Mouse (Mus musculus): Measurements from ENCODE around the gene Liph. TPM values are rescaled to one million over a fixed set of nuclear protein-coding genes. Genes with fewer than 3 reads are reported as not detected.
"Not testable (repeated sequence)": the region's sequence is repeated elsewhere in the genome, so short reads cannot be mapped to it uniquely, and the experiment has no call there.

Gene Liph
- polyA plus RNA-seq, 1 experiment from 2014 or later: 0.48 TPM

GRCm38 (mm10) chr16:21996881-21997641 lies 1.6 kb upstream of the Liph start:
- H3K27ac ChIP-seq (ENCODE audit: low read depth): peak overlapping the region; percentile 49; the same call in 1 of the 2 replicates
- ATAC-seq: peak; percentile 82
- peaks cover 20% of the 10 kb centered on the region for H3K4me1 ChIP-seq (ENCODE audit: insufficient read depth)
- TF ChIP-seq CTCF (IDR thresholded peaks at IDR 0.05; ENCODE audit: low read depth): no peak
- TF ChIP-seq EP300 (IDR thresholded peaks at IDR 0.05; ENCODE audit: low read depth): peak; percentile 70
- H3K36me3 ChIP-seq (replicated peaks; ENCODE audit: insufficient read depth, low read length): no peaks in the 10 kb centered on the region
- no peaks in the 10 kb centered on the region for H3K27me3 ChIP-seq (ENCODE audit: insufficient read depth, low read length)
- WGBS (ENCODE audit: insufficient replicate concordance): 16% methylated on average over 5 of the region's 5 CpGs
- H3K9ac ChIP-seq (replicated peaks): peak overlapping the region; percentile 33; the same call in 1 of the 2 replicates
- peak; percentile 24 for DNase-seq
- no peak overlapping the region for H3K4me3 ChIP-seq (ENCODE audit: low read depth, low read length)
- no peaks in the 10 kb centered on the region for H3K9me3 ChIP-seq (ENCODE audit: low read length)
- peak overlapping the region; percentile 47 for H3K4me2 ChIP-seq (ENCODE audit: low read depth, low read length)

- DNase-seq (no peak), ATAC-seq (0 out of 2 replicates have a peak, but pooled peaks have one; percentile 14)
- Histone ChIP-seq H3K9me3 (ENCODE audit: low read length) (no peaks in the 10 kb centered on the region), H3K36me3 (replicated peaks; ENCODE audit: insufficient read depth, low read length) (no peaks in the 10 kb centered on the region), H3K4me3 (ENCODE audit: low read depth, low read length) (no peak overlapping the region), H3K27me3 (ENCODE audit: insufficient read depth, low read length) (no peaks in the 10 kb centered on the region), H3K4me1 (ENCODE audit: insufficient read depth) (peaks cover 20% of the 10 kb centered on the region), H3K9ac (replicated peaks) (peak overlapping the region; percentile 33; the same call in 1 of the 2 replicates), H3K27ac (ENCODE audit: low read depth) (peak overlapping the region; percentile 49; the same call in 1 of the 2 replicates), H3K4me2 (ENCODE audit: low read depth, low read length) (peak overlapping the region; percentile 47; the same call in 1 of the 2 replicates)
- TF ChIP-seq EP300 (IDR thresholded peaks at IDR 0.05; ENCODE audit: low read depth) (no peak), CTCF (IDR thresholded peaks at IDR 0.05; ENCODE audit: low read depth) (no peak)
- WGBS (ENCODE audit: insufficient replicate concordance): 35% methylated on average over 4 of the region's 4 CpGs
Observed at GRCm38 (mm10) chr16:21996402-21996801, 939 bp upstream of the Liph start.

DNA sequence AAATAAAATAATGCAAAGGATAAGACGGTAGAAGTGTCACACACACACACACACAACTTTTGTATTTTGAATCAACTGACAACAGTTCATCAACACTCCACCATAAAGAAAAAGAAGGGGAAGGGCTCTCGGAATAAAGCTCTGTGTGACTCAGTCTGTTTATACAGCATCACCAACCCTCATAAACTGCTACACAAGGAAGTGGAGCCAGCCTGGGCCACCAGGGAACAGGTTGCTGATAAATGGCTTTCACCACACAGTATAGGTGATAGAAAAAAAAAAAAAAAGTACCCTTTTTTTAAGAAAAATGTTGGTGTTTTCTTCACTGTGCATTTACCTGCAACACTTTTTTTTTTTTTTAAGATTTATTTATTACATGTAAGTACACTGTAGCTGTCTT lies 3.7 kb downstream of the Liph start:
- DNase-seq (no peak), ATAC-seq (no peak)
- Histone ChIP-seq H3K4me3 (ENCODE audit: low read depth, low read length) (no peak overlapping the region), H3K4me2 (ENCODE audit: low read depth, low read length) (no peak overlapping the region), H3K36me3 (replicated peaks; ENCODE audit: insufficient read depth, low read length) (no peaks in the 10 kb centered on the region), H3K4me1 (ENCODE audit: insufficient read depth) (peaks cover 12% of the 10 kb centered on the region), H3K27ac (ENCODE audit: low read depth) (no peak overlapping the region), H3K9me3 (ENCODE audit: low read length) (no peaks in the 10 kb centered on the region), H3K9ac (replicated peaks) (no peak overlapping the region), H3K27me3 (ENCODE audit: insufficient read depth, low read length) (no peaks in the 10 kb centered on the region)
- WGBS (ENCODE audit: insufficient replicate concordance): 86% methylated on average over 2 of the region's 2 CpGs
- TF ChIP-seq CTCF (IDR thresholded peaks at IDR 0.05; ENCODE audit: low read depth): no peak
- no peak for TF ChIP-seq EP300 (IDR thresholded peaks at IDR 0.05; ENCODE audit: low read depth)

DNA sequence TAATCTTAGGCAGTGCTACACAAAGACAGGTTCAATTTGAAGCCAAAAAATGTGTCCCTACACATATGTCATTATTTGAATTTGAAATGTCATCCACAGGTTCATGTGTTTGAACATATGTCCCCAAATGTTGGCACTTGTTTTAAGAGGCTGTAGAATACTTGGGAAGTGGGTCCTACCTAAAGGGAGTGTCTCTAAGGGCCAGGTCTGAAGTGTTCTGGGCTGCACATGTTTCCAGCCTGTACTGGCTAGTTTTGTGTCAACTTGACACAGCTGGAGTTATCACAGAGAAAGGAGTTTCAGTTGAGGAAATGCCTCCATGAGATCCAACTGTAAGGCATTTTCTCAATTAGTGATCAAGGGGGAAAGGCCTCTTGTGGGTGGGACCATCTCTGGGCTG lies 4.6 kb downstream of the Liph start:
- DNase-seq, ATAC-seq: not testable (repeated sequence)

GRCm38 (mm10) chr16:21987956-21988355 lies 7.5 kb downstream of the Liph start:
- TF ChIP-seq EP300 (IDR thresholded peaks at IDR 0.05; ENCODE audit: low read depth) (no peak), CTCF (IDR thresholded peaks at IDR 0.05; ENCODE audit: low read depth) (no peak)
- no peak for ATAC-seq
- Histone ChIP-seq H3K27ac (ENCODE audit: low read depth) (no peak overlapping the region), H3K4me2 (ENCODE audit: low read depth, low read length) (no peak overlapping the region), H3K9ac (replicated peaks) (no peak overlapping the region), H3K4me3 (ENCODE audit: low read depth, low read length) (no peak overlapping the region), H3K4me1 (ENCODE audit: insufficient read depth) (no peaks in the 10 kb centered on the region), H3K9me3 (ENCODE audit: low read length) (no peaks in the 10 kb centered on the region), H3K36me3 (replicated peaks; ENCODE audit: insufficient read depth, low read length) (no peaks in the 10 kb centered on the region), H3K27me3 (ENCODE audit: insufficient read depth, low read length) (no peaks in the 10 kb centered on the region)
- no peak for DNase-seq
- WGBS (ENCODE audit: insufficient replicate concordance): 62% methylated on average over 5 of the region's 5 CpGs

More for the DNA sequence above, 4.6 kb downstream of the Liph start:
- not testable (repeated sequence) for H3K4me1 ChIP-seq (ENCODE audit: insufficient read depth); H3K27me3 ChIP-seq (ENCODE audit: insufficient read depth, low read length); H3K36me3 ChIP-seq (replicated peaks; ENCODE audit: insufficient read depth, low read length); H3K4me3 ChIP-seq (ENCODE audit: low read depth, low read length); H3K27ac ChIP-seq (ENCODE audit: low read depth); H3K9me3 ChIP-seq (ENCODE audit: low read length); H3K9ac ChIP-seq (replicated peaks); H3K4me2 ChIP-seq (ENCODE audit: low read depth, low read length)

GRCm38 (mm10) chr16:21986191-21986590 lies 9.3 kb downstream of the Liph start:
- WGBS (ENCODE audit: insufficient replicate concordance): 48% methylated on average over 3 of the region's 3 CpGs

More at GRCm38 (mm10) chr16:21986191-21986590, 9.3 kb downstream of the Liph start:
- no peaks in the 10 kb centered on the region for H3K4me1 ChIP-seq (ENCODE audit: insufficient read depth)
- H3K9me3 ChIP-seq (ENCODE audit: low read length): no peaks in the 10 kb centered on the region
- TF ChIP-seq EP300 (IDR thresholded peaks at IDR 0.05; ENCODE audit: low read depth) (no peak), CTCF (IDR thresholded peaks at IDR 0.05; ENCODE audit: low read depth) (no peak)
- H3K36me3 ChIP-seq (replicated peaks; ENCODE audit: insufficient read depth, low read length): no peaks in the 10 kb centered on the region
- ATAC-seq (no peak), DNase-seq (no peak)
- no peaks in the 10 kb centered on the region for H3K27me3 ChIP-seq (ENCODE audit: insufficient read depth, low read length)
- no peak overlapping the region for H3K4me2 ChIP-seq (ENCODE audit: low read depth, low read length)
- H3K4me3 ChIP-seq (ENCODE audit: low read depth, low read length): no peak overlapping the region
- no peak overlapping the region for H3K27ac ChIP-seq (ENCODE audit: low read depth)
- H3K9ac ChIP-seq (replicated peaks): no peak overlapping the region

Data from liver, postnatal 0 days (tissue).